Mouse (Mus musculus): ENCODE measurements around the gene Trpm5.
A peak's percentile ranks its signal among the peaks of the same experiment; 100 is the strongest.

DNA sequence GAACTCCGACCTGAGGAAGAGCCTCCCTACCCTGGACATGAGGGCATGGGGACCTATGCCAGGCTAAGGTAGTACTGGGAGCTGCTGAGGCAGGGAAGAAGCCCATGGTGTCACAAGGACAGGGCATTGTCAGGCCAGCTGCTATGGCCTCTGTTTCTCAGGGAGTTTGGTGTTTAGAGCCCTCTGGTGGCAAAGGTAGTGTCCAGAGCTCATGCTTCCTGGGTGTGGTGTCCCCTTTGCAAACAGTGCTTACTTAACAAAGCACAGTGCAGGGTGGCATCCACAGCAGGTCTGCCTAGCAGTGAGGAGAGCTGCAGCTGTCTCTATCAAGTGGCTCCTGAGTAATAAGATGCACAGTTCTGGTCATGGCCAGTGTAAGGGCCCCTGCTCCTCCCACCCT lies 16.4 kb upstream of the Trpm5 start:
- TF ChIP-seq CTCF (IDR thresholded peaks at IDR 0.05; ENCODE audit: low read depth) (peak; percentile 36; the same call in 1 of the 2 replicates), EP300 (IDR thresholded peaks at IDR 0.05; ENCODE audit: low read depth) (no peak)

Data from liver, postnatal 0 days (tissue).